8 mouse cellular contexts compared by ENCODE assay signal in genomic region chr15:84231721-84232561, GRCm38 (mm10). TPM values are rescaled to one million over a fixed set of nuclear protein-coding genes. Genes with fewer than 3 reads are reported as not detected.
DNase-seq lines count a peak whose midpoint lies in the region; ATAC-seq and TF ChIP-seq lines count a peak whose summit lies in the region.

Gene Parvb, plus strand, starts transcription at chr15:84232043.

- H3K9me3 ChIP-seq in MEL (replicated peaks; ENCODE audit: insufficient read depth, low read length) = no peaks in the 10 kb centered on the region
- no peaks in the 10 kb centered on the region for H3K9me3 ChIP-seq in forebrain, embryonic 12.5 days
- no peaks in the 10 kb centered on the region for H3K9me3 ChIP-seq in heart, embryonic 16.5 days (replicated peaks; ENCODE audit: control insufficient read depth, low read length)
- H3K9me3 ChIP-seq in liver, embryonic 15.5 days (replicated peaks) = no peaks in the 10 kb centered on the region
- H3K9me3 ChIP-seq in neural tube, embryonic 12.5 days = no peaks in the 10 kb centered on the region

- no peak for TF ChIP-seq EP300 in MEL (IDR thresholded peaks at IDR 0.05; ENCODE audit: low read depth in 1 of 2, low read length in 2 of 2)

- peaks cover 0 to 11% of the 10 kb centered on the region in 2 experiments; a peak in 2 of 4 replicates for H3K36me3 ChIP-seq in MEL (ENCODE audit: control insufficient read depth in 1 of 2, insufficient read depth in 2 of 2, low read length in 2 of 2)
- no peaks in the 10 kb centered on the region for H3K36me3 ChIP-seq in forebrain, embryonic 12.5 days (replicated peaks)
- H3K36me3 ChIP-seq in heart, embryonic 16.5 days (ENCODE audit: control insufficient read depth, insufficient read depth) = peaks cover 6% of the 10 kb centered on the region; the same call in 1 of the 2 replicates
- H3K36me3 ChIP-seq in liver, embryonic 15.5 days (replicated peaks) = 0 out of 2 replicates have a peak, but pooled peaks cover 2% of the 10 kb centered on the region
- no peaks in the 10 kb centered on the region for H3K36me3 ChIP-seq in neural tube, embryonic 12.5 days

- peak; percentile 10 to 40; a peak in 1 of 4 replicates for TF ChIP-seq POLR2A in MEL (IDR thresholded peaks at IDR 0.05; ENCODE audit: control insufficient read depth in 1 of 2, insufficient read depth in 1 of 2, low read depth in 1 of 2, low read length in 2 of 2, poor library complexity in 1 of 2)

- peak within 1 kb of the TSS; percentile 67 to 89 for H3K4me3 ChIP-seq in MEL (ENCODE audit: control insufficient read depth in 1 of 2, insufficient read depth in 1 of 2, low read depth in 2 of 2, low read length in 2 of 2)
- H3K4me3 ChIP-seq in forebrain, embryonic 12.5 days (replicated peaks) = peak within 1 kb of the TSS; percentile 51
- peak within 1 kb of the TSS; percentile 69 for H3K4me3 ChIP-seq in heart, embryonic 16.5 days (ENCODE audit: low read length)
- peak within 1 kb of the TSS; percentile 78 for H3K4me3 ChIP-seq in liver, embryonic 15.5 days (replicated peaks)
- H3K4me3 ChIP-seq in neural tube, embryonic 12.5 days = peak within 1 kb of the TSS; percentile 45

- peaks cover 0 to 21% of the 10 kb centered on the region in 2 experiments; a peak in 2 of 4 replicates for H3K4me1 ChIP-seq in MEL (ENCODE audit: control insufficient read depth in 1 of 2, insufficient read depth in 2 of 2, low read length in 2 of 2)
- H3K4me1 ChIP-seq in forebrain, embryonic 12.5 days = peaks cover 47% of the 10 kb centered on the region
- H3K4me1 ChIP-seq in heart, embryonic 16.5 days (ENCODE audit: control insufficient read depth, insufficient read depth, low read length) = peaks cover 20% of the 10 kb centered on the region
- H3K4me1 ChIP-seq in liver, embryonic 15.5 days (replicated peaks) = peaks cover 52% of the 10 kb centered on the region
- peaks cover 31% of the 10 kb centered on the region for H3K4me1 ChIP-seq in neural tube, embryonic 12.5 days

- no peak for TF ChIP-seq CTCF in MEL (IDR thresholded peaks at IDR 0.05 in 2 of 3, conservative IDR thresholded peaks at IDR 0.05 in 1 of 3; ENCODE audit: control insufficient read depth in 1 of 3, insufficient read depth in 1 of 3, low read depth in 2 of 3, low read length in 3 of 3, poor library complexity in 1 of 3, severe bottlenecking in 1 of 3)

- under 1% methylated on average over 53 of the region's 53 CpGs for WGBS in forebrain, embryonic 12.5 days
- under 1% methylated on average over 53 of the region's 53 CpGs for WGBS in heart, embryonic 16.5 days
- WGBS in liver, embryonic 15.5 days (ENCODE audit: insufficient replicate concordance) = under 1% methylated on average over 53 of the region's 53 CpGs
- WGBS in neural tube, embryonic 12.5 days = under 1% methylated on average over 53 of the region's 53 CpGs

- ATAC-seq in forebrain, embryonic 12.5 days (ENCODE audit: low FRiP score) = peak; percentile 48
- ATAC-seq in heart, embryonic 16.5 days (replicated peaks; ENCODE audit: extremely low read depth, insufficient read depth, low FRiP score) = peak; percentile 76
- peak; percentile 73 for ATAC-seq in liver, embryonic 15.5 days (ENCODE audit: insufficient read depth)
- ATAC-seq in neural tube, embryonic 12.5 days (ENCODE audit: low FRiP score, low read depth) = peak; percentile 42

- DNase-seq in MEL (ENCODE audit: low read depth, low spot score) = peak; percentile 65
- DNase-seq in c-Kit-positive CD71-positive TER-119-positive erythroid progenitor cells, embryonic 14.5 days (ENCODE audit: low spot score) = peak; percentile 42
- peak; percentile 55 to 84 for DNase-seq in kidney, postnatal 25 days
- DNase-seq in urinary bladder, postnatal 10 days (ENCODE audit: low spot score) = no peak

- peak within 1 kb of the TSS; percentile 94 for H3K4me2 ChIP-seq in forebrain, embryonic 12.5 days
- H3K4me2 ChIP-seq in heart, embryonic 16.5 days (ENCODE audit: low read depth, low read length) = peak within 1 kb of the TSS; percentile 81
- H3K4me2 ChIP-seq in liver, embryonic 15.5 days = peak within 1 kb of the TSS; percentile 97
- peak within 1 kb of the TSS; percentile 90 for H3K4me2 ChIP-seq in neural tube, embryonic 12.5 days (replicated peaks)

- H3K79me2 ChIP-seq in MEL (ENCODE audit: control insufficient read depth, insufficient read depth, low read length, poor library complexity) = peaks cover 20% of the 10 kb centered on the region

- H3K27ac ChIP-seq in MEL (ENCODE audit: control insufficient read depth, low read depth, low read length) = peak within 1 kb of the TSS; percentile 92
- peak within 1 kb of the TSS; percentile 65 for H3K27ac ChIP-seq in forebrain, embryonic 12.5 days
- peak within 1 kb of the TSS; percentile 83 for H3K27ac ChIP-seq in heart, embryonic 16.5 days (ENCODE audit: low read length)
- peak within 1 kb of the TSS; percentile 88 for H3K27ac ChIP-seq in liver, embryonic 15.5 days (replicated peaks)
- H3K27ac ChIP-seq in neural tube, embryonic 12.5 days = 0 out of 2 replicates have a peak within 1 kb of the TSS, but pooled peaks have one; percentile 37

- H3K27me3 ChIP-seq in MEL (ENCODE audit: control insufficient read depth in 1 of 2, insufficient read depth in 2 of 2, low read length in 2 of 2) = no peaks in the 10 kb centered on the region
- peaks cover 47% of the 10 kb centered on the region for H3K27me3 ChIP-seq in forebrain, embryonic 12.5 days
- no peaks in the 10 kb centered on the region for H3K27me3 ChIP-seq in heart, embryonic 16.5 days (ENCODE audit: control insufficient read depth, insufficient read depth, low read length)
- peaks cover 6% of the 10 kb centered on the region; the same call in 1 of the 2 replicates for H3K27me3 ChIP-seq in liver, embryonic 15.5 days
- 0 out of 2 replicates have a peak, but pooled peaks cover 5% of the 10 kb centered on the region for H3K27me3 ChIP-seq in neural tube, embryonic 12.5 days (replicated peaks)

- H3K9ac ChIP-seq in MEL (ENCODE audit: control insufficient read depth, low read depth, low read length, poor library complexity, severe bottlenecking) = peak within 1 kb of the TSS; percentile 74
- peak within 1 kb of the TSS; percentile 59 for H3K9ac ChIP-seq in forebrain, embryonic 12.5 days
- H3K9ac ChIP-seq in heart, embryonic 16.5 days (ENCODE audit: low read length) = peak within 1 kb of the TSS; percentile 77
- H3K9ac ChIP-seq in liver, embryonic 15.5 days = peak within 1 kb of the TSS; percentile 68
- H3K9ac ChIP-seq in neural tube, embryonic 12.5 days = peak within 1 kb of the TSS; percentile 62

- no peak for TF ChIP-seq RAD21 in MEL (IDR thresholded peaks at IDR 0.05; ENCODE audit: low read depth, low read length)

TF ChIP-seq in MEL, 35 proteins besides CTCF, POLR2A, EP300 and RAD21:
- 0 out of 2 replicates have a peak, but pooled peaks have one; percentile 22 for TF ChIP-seq SIN3A (IDR thresholded peaks at IDR 0.05; ENCODE audit: low read length)
- no peak for TF ChIP-seq ZKSCAN1 (IDR thresholded peaks at IDR 0.05; ENCODE audit: low read depth, low read length)
- no peak for TF ChIP-seq POLR2AphosphoS2 (IDR thresholded peaks at IDR 0.05; ENCODE audit: low read length)
- no peak for TF ChIP-seq CHD1 (IDR thresholded peaks at IDR 0.05; ENCODE audit: low read depth, low read length)
- TF ChIP-seq MXI1 (IDR thresholded peaks at IDR 0.05; ENCODE audit: low read depth, low read length) = peak; percentile 39
- no peak for TF ChIP-seq HCFC1 (IDR thresholded peaks at IDR 0.05; ENCODE audit: low read depth, low read length)
- TF ChIP-seq POLR2AphosphoS5 (IDR thresholded peaks at IDR 0.05; ENCODE audit: borderline replicate concordance, low read depth, low read length) = no peak
- TF ChIP-seq ZC3H11A (IDR thresholded peaks at IDR 0.05; ENCODE audit: low read depth, low read length) = no peak
- no peak for TF ChIP-seq CHD2 (IDR thresholded peaks at IDR 0.05; ENCODE audit: low read length)

RNA-seq across cellular contexts. Expression of gene Parvb, which starts in this region (rescaled TPM):
- total RNA-seq in MEL (2012; rRNA removed) = 4.8 and 6.3 TPM in 2 replicates
- 10 to 100 TPM in 1 of 2 experiments, not detected in 1; 58.0 TPM for polyA plus RNA-seq in MEL (2012; ENCODE audit: insufficient read depth in 1 of 2, insufficient read length in 2 of 2, low read depth in 1 of 2, low replicate concordance in 2 of 2, missing spikeins in 1 of 2)
- 2.0 and 2.4 TPM in 2 replicates for polyA plus RNA-seq in forebrain, embryonic 12.5 days (2016; fragmentation: Nextera tagmentation; extraction: Ambion mirVana)
- 13.2 and 15.5 TPM in 2 replicates for polyA plus RNA-seq in heart, embryonic 16.5 days (2015; fragmentation: Nextera tagmentation; extraction: Ambion mirVana)
- 5.3 and 6.1 TPM in 2 replicates for polyA plus RNA-seq in liver, embryonic 15.5 days (2015; fragmentation: Nextera tagmentation; extraction: Ambion mirVana)
- polyA plus RNA-seq in neural tube, embryonic 12.5 days (2016; fragmentation: Nextera tagmentation; extraction: Ambion mirVana) = 6.4 and 7.1 TPM in 2 replicates

Comparison
In these comparisons a context has a peak if more than half of its experiments do, and no peak if none do; other contexts are left out.
1. H3K27ac ChIP-seq: peak in every context shown above with its lines; median percentile 92 in MEL; 88 in liver, embryonic 15.5 days; 83 in heart, embryonic 16.5 days; 65 in forebrain, embryonic 12.5 days; 37 in neural tube, embryonic 12.5 days.